Mouse (Mus musculus) kidney, embryonic 14.5 days (tissue): ENCODE results near the gene Dlg2. TPM values are rescaled to one million over a fixed set of nuclear protein-coding genes. Genes with fewer than 3 reads are reported as not detected.

Experiments
- ATAC-seq: fragments of 200-750 bp; cut with Nextera tagmentation; 2 replicates; pipeline ENCODE4 v1.8.0; 2017; ENCODE audit warnings: moderate number of reproducible peaks, mild to moderate bottlenecking, moderate TSS enrichment, moderate library complexity; ENCODE audit not compliant: low FRiP score, low TSS enrichment
- H3K27ac ChIP-seq: fragments of 300-500 bp; sonication (generic); 2 replicates; pipeline ENCODE4 v1.5.1; 2014; ENCODE audit warnings: low read depth, mild to moderate bottlenecking, low read length, moderate library complexity, mixed read lengths
- H3K27me3 ChIP-seq: fragments of 300-500 bp; sonication (generic); 2 replicates; pipeline ENCODE4 v1.6.1; 2014; ENCODE audit warnings: mild to moderate bottlenecking, low read length; ENCODE audit not compliant: control insufficient read depth, insufficient read depth
- H3K36me3 ChIP-seq: fragments of 300-500 bp; sonication (generic); 2 replicates; pipeline ENCODE4 v1.6.1; 2014; ENCODE audit warnings: low read length, mixed read lengths; ENCODE audit not compliant: control insufficient read depth, insufficient read depth
- H3K4me1 ChIP-seq: fragments of 300-500 bp; sonication (generic); 2 replicates; pipeline ENCODE4 v1.6.1; 2014; ENCODE audit warnings: low read length, mixed read lengths; ENCODE audit not compliant: control insufficient read depth, insufficient read depth
- H3K4me2 ChIP-seq: fragments of 300-500 bp; sonication (generic); replicated peaks from 2 replicates; pipeline ENCODE4 v1.6.1; 2014; ENCODE audit warnings: low read depth, mild to moderate bottlenecking, low read length
- H3K4me3 ChIP-seq: fragments of 300-500 bp; sonication (generic); 2 replicates; pipeline ENCODE4 v1.5.1; 2014; ENCODE audit warnings: mild to moderate bottlenecking, low read length
- H3K9ac ChIP-seq: fragments of 300-500 bp; sonication (generic); 2 replicates; pipeline ENCODE4 v1.6.1; 2014; ENCODE audit warnings: low read depth, mild to moderate bottlenecking, low read length, moderate library complexity
- H3K9me3 ChIP-seq: fragments of 300-500 bp; sonication (generic); 2 replicates; pipeline ENCODE4 v1.6.1; 2016; ENCODE audit warnings: low read length; ENCODE audit not compliant: control insufficient read depth
- WGBS: fragments of 180-500 bp; shearing (Covaris S2); extraction: QIAGEN DNeasy Blood & Tissue Kit; methylation state at CpG from one replicate; pipeline ENCODE4 v1.1.7; 2014; 5-methylcytosine and 5-hydroxymethylcytosine counted together
- polyA plus RNA-seq: library from polyadenylated mRNA; unstranded; fragments of >200 nt; fragmentation: Nextera tagmentation; extraction: Ambion mirVana; gene quantifications from 2 replicates; pipeline ENCODE4 v1.2.1, GENCODE M21; 2014

The Dlg2 gene
- polyA plus RNA-seq, 1 experiment from 2014 or later: 0.97 TPM

- H3K4me1 ChIP-seq: no peaks in the 10 kb centered on the region
- H3K4me3 ChIP-seq: no peak overlapping the region
- H3K9ac ChIP-seq: no peak overlapping the region
- ATAC-seq: no peak
- no peaks in the 10 kb centered on the region for H3K36me3 ChIP-seq
- no peaks in the 10 kb centered on the region for H3K27me3 ChIP-seq
- no peaks in the 10 kb centered on the region for H3K9me3 ChIP-seq
- H3K27ac ChIP-seq: no peak overlapping the region
- H3K4me2 ChIP-seq: no peak overlapping the region
- 83% methylated on average over 2 of the region's 2 CpGs for WGBS
Measured at GRCm38 (mm10) chr7:91173560-91173959, 697.1 kb downstream of the Dlg2 start.

- no peak for ATAC-seq
- WGBS: 91% methylated on average over 2 of the region's 2 CpGs
- no peaks in the 10 kb centered on the region for H3K4me1 ChIP-seq
- H3K4me2 ChIP-seq: no peak overlapping the region
- H3K9me3 ChIP-seq: no peaks in the 10 kb centered on the region
- no peaks in the 10 kb centered on the region for H3K36me3 ChIP-seq
- H3K9ac ChIP-seq: no peak overlapping the region
- no peak overlapping the region for H3K27ac ChIP-seq
- no peaks in the 10 kb centered on the region for H3K27me3 ChIP-seq
- H3K4me3 ChIP-seq: no peak overlapping the region
Measured at GRCm38 (mm10) chr7:91188211-91188610, 711.7 kb downstream of the Dlg2 start.

GRCm38 (mm10) chr7:91199372-91199771 is 722.9 kb downstream of the Dlg2 start:
- 94% methylated on average over 1 of the region's 1 CpGs for WGBS
- no peaks in the 10 kb centered on the region for H3K4me1 ChIP-seq
- H3K9me3 ChIP-seq: no peaks in the 10 kb centered on the region
- no peak for ATAC-seq
- H3K4me2 ChIP-seq: no peak overlapping the region
- H3K36me3 ChIP-seq: no peaks in the 10 kb centered on the region
- H3K9ac ChIP-seq: no peak overlapping the region
- no peaks in the 10 kb centered on the region for H3K27me3 ChIP-seq
- no peak overlapping the region for H3K27ac ChIP-seq
- no peak overlapping the region for H3K4me3 ChIP-seq

- no peak overlapping the region for H3K27ac ChIP-seq
- no peaks in the 10 kb centered on the region for H3K27me3 ChIP-seq
- H3K4me3 ChIP-seq: no peak overlapping the region
- ATAC-seq: no peak
- no peak overlapping the region for H3K4me2 ChIP-seq
- no peaks in the 10 kb centered on the region for H3K4me1 ChIP-seq
- H3K36me3 ChIP-seq: no peaks in the 10 kb centered on the region
- no peak overlapping the region for H3K9ac ChIP-seq
- 76% methylated on average over 5 of the region's 5 CpGs for WGBS
- no peaks in the 10 kb centered on the region for H3K9me3 ChIP-seq
Measured at GRCm38 (mm10) chr7:91208083-91208852, 731.8 kb downstream of the Dlg2 start.

GRCm38 (mm10) chr7:91208973-91209372 is 732.5 kb downstream of the Dlg2 start:
- H3K27me3 ChIP-seq: no peaks in the 10 kb centered on the region
- ATAC-seq: no peak
- WGBS: 78% methylated on average over 6 of the region's 6 CpGs
- H3K4me3 ChIP-seq: no peak overlapping the region
- H3K36me3 ChIP-seq: no peaks in the 10 kb centered on the region
- H3K27ac ChIP-seq: no peak overlapping the region
- no peaks in the 10 kb centered on the region for H3K9me3 ChIP-seq
- H3K4me1 ChIP-seq: no peaks in the 10 kb centered on the region
- no peak overlapping the region for H3K9ac ChIP-seq
- no peak overlapping the region for H3K4me2 ChIP-seq

- no peaks in the 10 kb centered on the region for H3K36me3 ChIP-seq
- no peak overlapping the region for H3K27ac ChIP-seq
- H3K4me2 ChIP-seq: no peak overlapping the region
- no peaks in the 10 kb centered on the region for H3K4me1 ChIP-seq
- H3K9ac ChIP-seq: no peak overlapping the region
- H3K4me3 ChIP-seq: no peak overlapping the region
- ATAC-seq: no peak
- no peaks in the 10 kb centered on the region for H3K27me3 ChIP-seq
- H3K9me3 ChIP-seq: no peaks in the 10 kb centered on the region
- 100% methylated on average over 1 of the region's 1 CpGs for WGBS
Measured at GRCm38 (mm10) chr7:91212236-91212635, 735.8 kb downstream of the Dlg2 start.

GRCm38 (mm10) chr7:91214921-91215320 is 738.4 kb downstream of the Dlg2 start:
- 78% methylated on average over 1 of the region's 1 CpGs for WGBS
- no peak for ATAC-seq
- H3K9ac ChIP-seq: no peak overlapping the region

GRCm38 (mm10) chr7:91218321-91218987 is 742.0 kb downstream of the Dlg2 start:
- 70% methylated on average over 7 of the region's 7 CpGs for WGBS
- H3K27me3 ChIP-seq: no peaks in the 10 kb centered on the region
- H3K4me1 ChIP-seq: no peaks in the 10 kb centered on the region
- H3K27ac ChIP-seq: no peak overlapping the region
- no peak overlapping the region for H3K4me3 ChIP-seq
- no peak for ATAC-seq
- no peaks in the 10 kb centered on the region for H3K9me3 ChIP-seq
- H3K36me3 ChIP-seq: no peaks in the 10 kb centered on the region
- H3K9ac ChIP-seq: no peak overlapping the region
- no peak overlapping the region for H3K4me2 ChIP-seq

More at GRCm38 (mm10) chr7:91214921-91215320, 738.4 kb downstream of the Dlg2 start:
- Histone ChIP-seq H3K9me3 (no peaks in the 10 kb centered on the region), H3K27me3 (no peaks in the 10 kb centered on the region), H3K4me3 (no peak overlapping the region), H3K4me2 (no peak overlapping the region), H3K36me3 (no peaks in the 10 kb centered on the region), H3K27ac (no peak overlapping the region), H3K4me1 (no peaks in the 10 kb centered on the region)

- Histone ChIP-seq H3K9ac (no peak overlapping the region), H3K36me3 (no peaks in the 10 kb centered on the region), H3K4me2 (no peak overlapping the region), H3K27me3 (no peaks in the 10 kb centered on the region), H3K4me1 (no peaks in the 10 kb centered on the region), H3K4me3 (no peak overlapping the region), H3K9me3 (no peaks in the 10 kb centered on the region), H3K27ac (no peak overlapping the region)
- ATAC-seq: no peak
- WGBS: under 1% methylated on average over 5 of the region's 5 CpGs
Measured at GRCm38 (mm10) chr7:91226442-91226841, 750.0 kb downstream of the Dlg2 start.
